Mouse (Mus musculus): ENCODE results near the gene Otud7b. TPM values are rescaled to one million over a fixed set of nuclear protein-coding genes. Genes with fewer than 3 reads are reported as not detected.

Otud7b gene
- polyA plus RNA-seq, 1 experiment from 2014 or later, result 14.5 TPM

- H3K9me3 ChIP-seq (ENCODE audit: control insufficient read depth, low read length), result no peaks in the 10 kb centered on the region
- ATAC-seq (ENCODE audit: low FRiP score, low TSS enrichment), result no peak
- H3K9ac ChIP-seq (ENCODE audit: low read length), result no peak overlapping the region
- no peak for TF ChIP-seq EP300 (optimal IDR thresholded peaks at IDR 0.05)
- no peak for DNase-seq (ENCODE audit: low spot score)
- 55% methylated on average over 4 of the region's 4 CpGs for WGBS
- no peaks in the 10 kb centered on the region for H3K36me3 ChIP-seq (ENCODE audit: control insufficient read depth, insufficient read depth, low read length)
- no peaks in the 10 kb centered on the region for H3K4me1 ChIP-seq (replicated peaks; ENCODE audit: control insufficient read depth, insufficient read depth)
- peak overlapping the region; percentile 74 for H3K27ac ChIP-seq (replicated peaks)
- no peaks in the 10 kb centered on the region for H3K27me3 ChIP-seq (ENCODE audit: control insufficient read depth, insufficient read depth, low read length)
- no peak overlapping the region for H3K4me2 ChIP-seq (replicated peaks; ENCODE audit: low read depth)
- H3K4me3 ChIP-seq (ENCODE audit: low read depth, low read length), result no peak overlapping the region
These were observed 6.2 kb upstream of the Otud7b start for GRCm38 (mm10) chr3:96098168-96098567.

- WGBS, result 24% methylated on average over 7 of the region's 7 CpGs
- DNase-seq (ENCODE audit: low spot score) (peak; percentile 85), ATAC-seq (ENCODE audit: low FRiP score, low TSS enrichment) (peak; percentile 88)
- no peaks in the 10 kb centered on the region for H3K27me3 ChIP-seq (ENCODE audit: control insufficient read depth, insufficient read depth, low read length)
- no peaks in the 10 kb centered on the region for H3K36me3 ChIP-seq (ENCODE audit: control insufficient read depth, insufficient read depth, low read length)
- H3K9me3 ChIP-seq (ENCODE audit: control insufficient read depth, low read length), result no peaks in the 10 kb centered on the region
- H3K9ac ChIP-seq (ENCODE audit: low read length), result no peak overlapping the region
- TF ChIP-seq EP300 (optimal IDR thresholded peaks at IDR 0.05) (peak; percentile 52), CTCF (IDR thresholded peaks at IDR 0.05; ENCODE audit: low read depth) (no peak)
- H3K4me1 ChIP-seq (replicated peaks; ENCODE audit: control insufficient read depth, insufficient read depth), result no peaks in the 10 kb centered on the region
- no peak overlapping the region for H3K4me2 ChIP-seq (replicated peaks; ENCODE audit: low read depth)
- H3K4me3 ChIP-seq (ENCODE audit: low read depth, low read length), result no peak overlapping the region
- peak overlapping the region; percentile 74 for H3K27ac ChIP-seq (replicated peaks)
These were observed 5.6 kb upstream of the Otud7b start for GRCm38 (mm10) chr3:96098616-96099267.

DNA sequence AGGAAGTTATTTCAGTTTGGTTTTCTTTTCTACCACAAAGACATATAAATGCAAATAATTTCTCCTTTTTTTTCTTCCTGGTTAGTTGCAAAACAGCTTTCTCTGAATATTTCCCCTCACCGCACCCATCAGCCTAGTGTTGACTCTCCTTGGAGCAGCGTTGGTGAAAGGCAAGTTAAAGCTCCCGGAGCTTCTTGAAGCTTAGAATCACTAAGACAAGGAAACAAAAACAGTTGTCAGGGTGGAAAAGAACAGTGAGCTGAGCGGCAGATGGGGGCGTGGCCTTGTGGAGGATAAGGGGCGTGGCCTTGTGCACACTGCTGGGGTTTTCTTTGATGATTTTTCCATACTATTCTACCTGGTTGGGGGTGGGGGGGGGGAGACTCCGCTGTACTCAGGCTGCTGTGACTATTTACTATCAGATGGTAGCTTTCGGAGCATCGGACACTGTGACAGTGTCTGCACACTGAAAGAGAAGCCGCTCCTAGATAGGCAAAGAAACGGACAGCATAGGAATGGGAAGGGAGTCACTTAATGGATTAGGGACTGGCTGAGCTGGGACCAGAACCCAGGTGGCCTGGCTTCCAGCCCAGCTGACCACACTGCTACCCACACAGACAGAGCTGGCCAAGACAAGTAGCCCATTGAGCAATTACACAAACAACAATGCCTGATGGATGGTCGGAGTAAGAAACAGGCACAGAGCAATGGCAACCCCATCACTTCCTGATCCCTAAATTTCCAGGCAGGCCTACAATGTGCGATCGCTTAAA lies 2.0 kb upstream of the Otud7b start:
- H3K4me2 ChIP-seq (replicated peaks; ENCODE audit: low read depth), result peak overlapping the region; percentile 40
- ATAC-seq (ENCODE audit: low FRiP score, low TSS enrichment), result no peak
- no peaks in the 10 kb centered on the region for H3K27me3 ChIP-seq (ENCODE audit: control insufficient read depth, insufficient read depth, low read length)
- no peaks in the 10 kb centered on the region; the same call in 1 of the 2 replicates for H3K4me1 ChIP-seq (replicated peaks; ENCODE audit: control insufficient read depth, insufficient read depth)
- WGBS, result 17% methylated on average over 14 of the region's 14 CpGs
- no peaks in the 10 kb centered on the region for H3K36me3 ChIP-seq (ENCODE audit: control insufficient read depth, insufficient read depth, low read length)
- peak; percentile 81 for DNase-seq (ENCODE audit: low spot score)
- H3K9me3 ChIP-seq (ENCODE audit: control insufficient read depth, low read length), result no peaks in the 10 kb centered on the region
- peak overlapping the region; percentile 19; the same call in 1 of the 2 replicates for H3K4me3 ChIP-seq (ENCODE audit: low read depth, low read length)
- TF ChIP-seq CTCF (IDR thresholded peaks at IDR 0.05; ENCODE audit: low read depth), result no peak
- TF ChIP-seq EP300 (optimal IDR thresholded peaks at IDR 0.05), result no peak
- H3K27ac ChIP-seq (replicated peaks), result no peak overlapping the region
- no peak overlapping the region for H3K9ac ChIP-seq (ENCODE audit: low read length)

GRCm38 (mm10) chr3:96103901-96104260 lies 446 bp upstream of the Otud7b start:
- Histone ChIP-seq H3K9me3 (ENCODE audit: control insufficient read depth, low read length) (no peaks in the 10 kb centered on the region), H3K4me2 (replicated peaks; ENCODE audit: low read depth) (peak overlapping the region; percentile 87), H3K4me3 (ENCODE audit: low read depth, low read length) (peak overlapping the region; percentile 94), H3K4me1 (replicated peaks; ENCODE audit: control insufficient read depth, insufficient read depth) (no peaks in the 10 kb centered on the region; the same call in 1 of the 2 replicates), H3K27me3 (ENCODE audit: control insufficient read depth, insufficient read depth, low read length) (no peaks in the 10 kb centered on the region), H3K27ac (replicated peaks) (peak overlapping the region; percentile 93), H3K9ac (ENCODE audit: low read length) (peak overlapping the region; percentile 93), H3K36me3 (ENCODE audit: control insufficient read depth, insufficient read depth, low read length) (no peaks in the 10 kb centered on the region)
- no peak for DNase-seq (ENCODE audit: low spot score)
- WGBS, result under 1% methylated on average over 8 of the region's 8 CpGs
- TF ChIP-seq EP300 (optimal IDR thresholded peaks at IDR 0.05), result no peak
- no peak for TF ChIP-seq CTCF (IDR thresholded peaks at IDR 0.05; ENCODE audit: low read depth)
- no peak for ATAC-seq (ENCODE audit: low FRiP score, low TSS enrichment)

DNA sequence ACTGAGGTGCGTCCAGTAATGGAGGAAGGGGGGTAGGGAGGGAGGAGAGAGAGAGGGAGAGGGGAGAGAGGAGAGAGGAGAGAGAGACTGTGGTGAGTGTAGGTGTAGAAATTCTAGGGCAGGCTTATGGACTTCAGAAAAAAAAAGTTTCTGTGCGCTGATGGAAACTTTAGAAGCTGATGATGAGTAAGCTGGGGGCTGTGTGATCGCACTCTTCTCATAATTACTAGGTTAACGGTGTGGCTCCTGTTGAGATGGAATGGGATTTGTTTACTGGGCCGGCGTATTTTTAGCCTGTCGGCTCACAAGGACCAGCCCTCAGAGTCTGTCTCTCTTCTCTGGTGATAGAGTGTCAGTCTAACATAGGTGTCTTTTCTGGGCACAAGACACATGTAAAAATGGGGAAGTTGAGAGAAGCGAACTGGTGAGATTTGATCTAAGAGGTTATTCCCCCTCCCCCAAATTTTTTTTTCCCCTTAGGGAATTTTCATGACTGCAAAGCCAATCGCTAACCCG lies 963 bp downstream of the Otud7b start:
- no peak for DNase-seq (ENCODE audit: low spot score)
- TF ChIP-seq EP300 (optimal IDR thresholded peaks at IDR 0.05), result no peak
- no peak for TF ChIP-seq CTCF (IDR thresholded peaks at IDR 0.05; ENCODE audit: low read depth)
- 8% methylated on average over 10 of the region's 10 CpGs for WGBS
- H3K36me3 ChIP-seq (ENCODE audit: control insufficient read depth, insufficient read depth, low read length), result no peaks in the 10 kb centered on the region
- H3K4me1 ChIP-seq (replicated peaks; ENCODE audit: control insufficient read depth, insufficient read depth), result no peaks in the 10 kb centered on the region; the same call in 1 of the 2 replicates
- H3K9ac ChIP-seq (ENCODE audit: low read length), result peak overlapping the region; percentile 93
- H3K9me3 ChIP-seq (ENCODE audit: control insufficient read depth, low read length), result no peaks in the 10 kb centered on the region
- peak overlapping the region; percentile 87 for H3K4me2 ChIP-seq (replicated peaks; ENCODE audit: low read depth)
- H3K27ac ChIP-seq (replicated peaks), result peak overlapping the region; percentile 93
- ATAC-seq (ENCODE audit: low FRiP score, low TSS enrichment), result 0 out of 2 replicates have a peak, but pooled peaks have one; percentile 10
- H3K27me3 ChIP-seq (ENCODE audit: control insufficient read depth, insufficient read depth, low read length), result no peaks in the 10 kb centered on the region
- peak overlapping the region; percentile 94 for H3K4me3 ChIP-seq (ENCODE audit: low read depth, low read length)

GRCm38 (mm10) chr3:96106151-96106550 lies 1.8 kb downstream of the Otud7b start:
- WGBS, result 60% methylated on average over 4 of the region's 4 CpGs
- Histone ChIP-seq H3K9ac (ENCODE audit: low read length) (no peak overlapping the region), H3K27ac (replicated peaks) (no peak overlapping the region), H3K36me3 (ENCODE audit: control insufficient read depth, insufficient read depth, low read length) (no peaks in the 10 kb centered on the region), H3K4me1 (replicated peaks; ENCODE audit: control insufficient read depth, insufficient read depth) (no peaks in the 10 kb centered on the region; the same call in 1 of the 2 replicates), H3K4me2 (replicated peaks; ENCODE audit: low read depth) (no peak overlapping the region), H3K9me3 (ENCODE audit: control insufficient read depth, low read length) (no peaks in the 10 kb centered on the region), H3K27me3 (ENCODE audit: control insufficient read depth, insufficient read depth, low read length) (no peaks in the 10 kb centered on the region), H3K4me3 (ENCODE audit: low read depth, low read length) (no peak overlapping the region)
- TF ChIP-seq CTCF (IDR thresholded peaks at IDR 0.05; ENCODE audit: low read depth), result no peak
- no peak for TF ChIP-seq EP300 (optimal IDR thresholded peaks at IDR 0.05)
- DNase-seq (ENCODE audit: low spot score) (no peak), ATAC-seq (ENCODE audit: low FRiP score, low TSS enrichment) (no peak)
